Mouse (Mus musculus) hindbrain, embryonic 11.5 days (tissue): ENCODE measurements around the gene Stx19. TPM values are rescaled to one million over a fixed set of nuclear protein-coding genes. Genes with fewer than 3 reads are reported as not detected.

Experiments
- ATAC-seq: fragments of 200-750 bp; cut with Nextera tagmentation; 2 replicates; pipeline ENCODE4 v1.8.0; 2017; ENCODE audit warnings: mild to moderate bottlenecking, moderate TSS enrichment, moderate library complexity; ENCODE audit not compliant: low FRiP score
- DNase-seq: peaks from one replicate; pipeline ENCODE4 v3.0.0-alpha.2; 2015; ENCODE audit warnings: low spot score
- H3K27ac ChIP-seq: fragments of 300-500 bp; sonication (generic); 2 replicates; pipeline ENCODE4 v1.5.1; 2014; ENCODE audit warnings: mild to moderate bottlenecking, low read depth, low read length
- H3K27me3 ChIP-seq: fragments of 300-500 bp; sonication (generic); 2 replicates; pipeline ENCODE4 v1.6.1; 2014; ENCODE audit warnings: mild to moderate bottlenecking, low read length, moderate library complexity, mixed read lengths; ENCODE audit not compliant: control insufficient read depth, insufficient read depth
- H3K36me3 ChIP-seq: fragments of 300-500 bp; sonication (generic); 2 replicates; pipeline ENCODE4 v1.6.1; 2014; ENCODE audit warnings: mild to moderate bottlenecking, low read length, moderate library complexity, mixed read lengths; ENCODE audit not compliant: control insufficient read depth, insufficient read depth
- H3K4me1 ChIP-seq: fragments of 300-500 bp; sonication (generic); replicated peaks from 2 replicates; pipeline ENCODE4 v1.6.1; 2014; ENCODE audit warnings: low read length, mixed read lengths; ENCODE audit not compliant: control insufficient read depth, insufficient read depth
- H3K4me2 ChIP-seq: fragments of 300-500 bp; sonication (generic); replicated peaks from 2 replicates; pipeline ENCODE4 v1.6.1; 2014; ENCODE audit warnings: mild to moderate bottlenecking, low read depth, low read length
- H3K4me3 ChIP-seq: fragments of 300-500 bp; sonication (generic); 2 replicates; pipeline ENCODE4 v1.5.1; 2014; ENCODE audit warnings: low read depth, low read length
- H3K9ac ChIP-seq: fragments of 300-500 bp; sonication (generic); 2 replicates; pipeline ENCODE4 v1.6.1; 2014; ENCODE audit warnings: low read depth, low read length
- H3K9me3 ChIP-seq: fragments of 300-500 bp; sonication (generic); 2 replicates; pipeline ENCODE4 v1.6.1; 2016; ENCODE audit warnings: low read length; ENCODE audit not compliant: control insufficient read depth
- WGBS: fragments of 180-500 bp; shearing (Covaris S2); extraction: QIAGEN DNeasy Blood & Tissue Kit; methylation state at CpG from one replicate; pipeline ENCODE4 v1.1.7; 2014; 5-methylcytosine and 5-hydroxymethylcytosine counted together
- polyA plus RNA-seq: library from polyadenylated mRNA; unstranded; fragments of >200 nt; fragmentation: Nextera tagmentation; extraction: Ambion mirVana; gene quantifications from 2 replicates; pipeline ENCODE4 v1.2.1, GENCODE M21; 2014

Stx19 gene
- polyA plus RNA-seq, 1 experiment from 2014 or later: 0.56 TPM

DNA sequence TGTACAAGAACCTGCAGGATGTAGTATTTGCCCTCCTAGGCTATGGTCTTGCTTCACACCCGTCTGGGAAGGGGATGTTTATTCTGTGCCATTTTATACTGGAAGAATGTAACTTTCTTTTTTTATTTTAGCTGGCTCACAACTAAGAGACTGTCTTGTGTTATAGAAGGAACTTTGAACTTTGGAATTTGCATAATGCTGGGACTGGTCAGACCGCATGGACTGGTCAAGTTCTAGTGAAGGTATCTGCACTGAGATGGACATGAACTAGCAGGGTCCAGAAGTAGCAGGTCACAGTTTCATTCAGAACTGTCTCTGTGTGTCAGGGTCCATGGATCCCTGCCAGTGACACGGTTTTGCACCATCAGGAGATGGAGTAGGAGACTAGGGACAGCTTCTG is 14.6 kb upstream of the Stx19 start:
- ATAC-seq: no peak
- no peak overlapping the region for H3K27ac ChIP-seq
- H3K4me3 ChIP-seq: no peak overlapping the region
- H3K9ac ChIP-seq: no peak overlapping the region
- WGBS: 82% methylated on average over 3 of the region's 3 CpGs
- no peaks in the 10 kb centered on the region for H3K4me1 ChIP-seq
- H3K4me2 ChIP-seq: no peak overlapping the region
- no peaks in the 10 kb centered on the region for H3K27me3 ChIP-seq
- no peak for DNase-seq
- no peaks in the 10 kb centered on the region for H3K9me3 ChIP-seq
- H3K36me3 ChIP-seq: no peaks in the 10 kb centered on the region

GRCm38 (mm10) chr16:62804621-62805020 is 9.9 kb upstream of the Stx19 start:
- ATAC-seq: no peak
- H3K4me1 ChIP-seq: no peaks in the 10 kb centered on the region
- H3K27ac ChIP-seq: no peak overlapping the region
- no peak overlapping the region for H3K4me3 ChIP-seq
- H3K27me3 ChIP-seq: no peaks in the 10 kb centered on the region
- no peak overlapping the region for H3K9ac ChIP-seq
- WGBS: 96% methylated on average over 3 of the region's 3 CpGs
- H3K9me3 ChIP-seq: no peaks in the 10 kb centered on the region
- no peak for DNase-seq
- no peaks in the 10 kb centered on the region for H3K36me3 ChIP-seq
- no peak overlapping the region for H3K4me2 ChIP-seq

- WGBS: 65% methylated on average over 8 of the region's 8 CpGs
- H3K4me1 ChIP-seq: no peaks in the 10 kb centered on the region
- no peaks in the 10 kb centered on the region for H3K36me3 ChIP-seq
- no peaks in the 10 kb centered on the region for H3K9me3 ChIP-seq
- H3K9ac ChIP-seq: no peak overlapping the region
- H3K4me3 ChIP-seq: no peak overlapping the region
- H3K27ac ChIP-seq: no peak overlapping the region
- ATAC-seq: peak; percentile 33; the same call in 1 of the 2 replicates
- no peak overlapping the region for H3K4me2 ChIP-seq
- H3K27me3 ChIP-seq: no peaks in the 10 kb centered on the region
- DNase-seq: no peak
Measured at GRCm38 (mm10) chr16:62807249-62807979, 7.1 kb upstream of the Stx19 start.

GRCm38 (mm10) chr16:62810855-62811254 is 3.6 kb upstream of the Stx19 start:
- Histone ChIP-seq H3K27ac (no peak overlapping the region), H3K4me1 (no peaks in the 10 kb centered on the region), H3K9ac (no peak overlapping the region), H3K27me3 (no peaks in the 10 kb centered on the region), H3K36me3 (no peaks in the 10 kb centered on the region), H3K4me2 (no peak overlapping the region), H3K9me3 (no peaks in the 10 kb centered on the region), H3K4me3 (no peak overlapping the region)
- WGBS: 94% methylated on average over 4 of the region's 4 CpGs
- DNase-seq (no peak), ATAC-seq (no peak)

- no peak for DNase-seq
- Histone ChIP-seq H3K27me3 (no peaks in the 10 kb centered on the region), H3K4me1 (no peaks in the 10 kb centered on the region), H3K4me3 (no peak overlapping the region), H3K9me3 (no peaks in the 10 kb centered on the region), H3K27ac (no peak overlapping the region), H3K9ac (no peak overlapping the region), H3K36me3 (no peaks in the 10 kb centered on the region), H3K4me2 (no peak overlapping the region)
- 83% methylated on average over 5 of the region's 5 CpGs for WGBS
- ATAC-seq: no peak
Measured at GRCm38 (mm10) chr16:62813790-62814189, 686 bp upstream of the Stx19 start.

- H3K4me3 ChIP-seq: no peak overlapping the region
- H3K27ac ChIP-seq: no peak overlapping the region
- no peak for DNase-seq
- H3K9me3 ChIP-seq: no peaks in the 10 kb centered on the region
- no peaks in the 10 kb centered on the region for H3K36me3 ChIP-seq
- no peak overlapping the region for H3K9ac ChIP-seq
- no peaks in the 10 kb centered on the region for H3K4me1 ChIP-seq
- no peak for ATAC-seq
- 95% methylated on average over 6 of the region's 6 CpGs for WGBS
- H3K4me2 ChIP-seq: no peak overlapping the region
- H3K27me3 ChIP-seq: no peaks in the 10 kb centered on the region
Measured at GRCm38 (mm10) chr16:62822472-62822871, 8.0 kb downstream of the Stx19 start.

DNA sequence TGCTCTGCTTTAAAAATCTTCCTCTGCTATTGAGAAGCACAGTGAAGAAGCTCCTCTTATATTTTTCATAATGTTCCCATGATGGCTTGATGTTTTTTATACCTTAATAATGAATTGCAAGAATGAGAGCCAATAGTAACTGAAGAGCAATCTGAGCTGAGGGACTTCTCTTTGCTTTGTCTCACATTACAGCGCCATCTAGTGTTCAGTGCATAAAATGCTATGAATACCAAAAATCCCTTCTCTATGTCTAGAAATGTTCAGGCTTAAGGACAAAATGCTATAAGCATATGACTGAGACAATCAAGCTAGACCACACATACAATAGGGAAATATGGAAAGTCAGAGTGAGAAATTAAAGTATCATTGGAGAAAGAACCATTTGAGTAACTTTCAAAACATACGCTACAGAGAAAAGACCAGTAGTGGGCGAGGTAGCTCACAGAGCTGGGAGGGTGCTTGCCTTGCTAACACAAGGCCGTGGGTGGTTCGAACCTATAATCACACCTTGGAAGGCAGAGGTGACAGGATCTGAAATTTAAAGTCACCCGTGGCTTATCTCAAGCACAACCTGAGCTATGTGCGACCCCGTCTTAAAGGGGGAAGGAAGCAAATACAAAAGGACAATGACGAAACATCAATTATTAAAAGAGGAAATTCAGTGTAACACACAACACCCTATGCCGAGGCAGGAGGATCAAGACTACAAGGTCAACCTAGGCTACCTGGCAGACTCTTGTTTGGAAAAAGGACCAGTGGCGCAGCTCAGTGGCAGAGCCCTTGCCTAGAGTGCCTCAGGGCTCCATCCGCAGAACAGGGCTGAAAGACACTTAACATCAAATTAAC is 11.9 kb downstream of the Stx19 start:
- DNase-seq (peak; percentile 67), ATAC-seq (no peak; the same call in 1 of the 2 replicates)
- WGBS: 78% methylated on average over 12 of the region's 12 CpGs
- Histone ChIP-seq H3K4me3 (no peak overlapping the region), H3K4me1 (no peaks in the 10 kb centered on the region), H3K9me3 (no peaks in the 10 kb centered on the region), H3K9ac (no peak overlapping the region), H3K36me3 (no peaks in the 10 kb centered on the region), H3K4me2 (no peak overlapping the region), H3K27me3 (no peaks in the 10 kb centered on the region), H3K27ac (no peak overlapping the region)

- no peaks in the 10 kb centered on the region for H3K36me3 ChIP-seq
- H3K27me3 ChIP-seq: no peaks in the 10 kb centered on the region
- DNase-seq (no peak), ATAC-seq (no peak)
- H3K9me3 ChIP-seq: no peaks in the 10 kb centered on the region
- H3K9ac ChIP-seq: no peak overlapping the region
- H3K4me1 ChIP-seq: no peaks in the 10 kb centered on the region
- H3K4me3 ChIP-seq: no peak overlapping the region
- H3K27ac ChIP-seq: no peak overlapping the region
- 82% methylated on average over 2 of the region's 2 CpGs for WGBS
- no peak overlapping the region for H3K4me2 ChIP-seq
Measured at GRCm38 (mm10) chr16:62832027-62832426, 17.6 kb downstream of the Stx19 start.
